Mouse (Mus musculus) lung, embryonic 15.5 days (tissue): ENCODE data around the gene Abca14. TPM values are rescaled to one million over a fixed set of nuclear protein-coding genes. Genes with fewer than 3 reads are reported as not detected.

Source experiments
- ATAC-seq: fragments of 200-750 bp; cut with Nextera tagmentation; 2 replicates; pipeline ENCODE4 v1.8.0; 2017; ENCODE audit warnings: moderate number of reproducible peaks, borderline replicate concordance; ENCODE audit not compliant: low FRiP score, low TSS enrichment; ENCODE audit errors: extremely low read depth
- H3K27ac ChIP-seq: fragments of 300-500 bp; sonication (generic); 2 replicates; pipeline ENCODE4 v1.5.1; 2015; ENCODE audit warnings: moderate library complexity, mild to moderate bottlenecking, inconsistent platforms
- H3K27me3 ChIP-seq: fragments of 300-500 bp; sonication (generic); 2 replicates; pipeline ENCODE4 v1.6.1; 2015; ENCODE audit warnings: inconsistent platforms
- H3K36me3 ChIP-seq: fragments of 300-500 bp; sonication (generic); 2 replicates; pipeline ENCODE4 v1.6.1; 2015; ENCODE audit warnings: inconsistent platforms
- H3K4me1 ChIP-seq: fragments of 300-500 bp; sonication (generic); 2 replicates; pipeline ENCODE4 v1.6.1; 2015; ENCODE audit warnings: inconsistent platforms
- H3K4me2 ChIP-seq: fragments of 300-500 bp; sonication (generic); 2 replicates; pipeline ENCODE4 v1.6.1; 2015; ENCODE audit warnings: inconsistent platforms, mild to moderate bottlenecking, moderate library complexity
- H3K4me3 ChIP-seq: fragments of 300-500 bp; sonication (generic); 2 replicates; pipeline ENCODE4 v1.5.1; 2015; ENCODE audit warnings: mild to moderate bottlenecking, inconsistent platforms
- H3K9ac ChIP-seq: fragments of 300-500 bp; sonication (generic); 2 replicates; pipeline ENCODE4 v1.6.1; 2015; ENCODE audit warnings: inconsistent platforms
- H3K9me3 ChIP-seq: fragments of 300-500 bp; sonication (generic); 2 replicates; pipeline ENCODE4 v1.6.1; 2016; ENCODE audit warnings: inconsistent platforms
- WGBS: fragments of 180-500 bp; shearing (Covaris S2); methylation state at CpG from one replicate; pipeline ENCODE4 v1.1.7; 2015; 5-methylcytosine and 5-hydroxymethylcytosine counted together
- polyA plus RNA-seq: library from polyadenylated mRNA; unstranded; fragments of >200 nt; fragmentation: Nextera tagmentation; extraction: Ambion mirVana; gene quantifications from 2 replicates; pipeline ENCODE4 v1.2.1, GENCODE M21; 2015

Gene Abca14
- polyA plus RNA-seq, 1 experiment from 2014 or later = not detected

GRCm38 (mm10) chr7:120181401-120182230 is 22.1 kb upstream of the Abca14 start:
- Histone ChIP-seq H3K27me3 (no peaks in the 10 kb centered on the region), H3K4me1 (0 out of 2 replicates have a peak, but pooled peaks cover 4% of the 10 kb centered on the region), H3K4me2 (no peak overlapping the region), H3K36me3 (no peaks in the 10 kb centered on the region), H3K9me3 (no peaks in the 10 kb centered on the region), H3K27ac (no peak overlapping the region), H3K4me3 (no peak overlapping the region), H3K9ac (no peak overlapping the region)
- no peak for ATAC-seq
- 88% methylated on average over 4 of the region's 4 CpGs for WGBS

DNA sequence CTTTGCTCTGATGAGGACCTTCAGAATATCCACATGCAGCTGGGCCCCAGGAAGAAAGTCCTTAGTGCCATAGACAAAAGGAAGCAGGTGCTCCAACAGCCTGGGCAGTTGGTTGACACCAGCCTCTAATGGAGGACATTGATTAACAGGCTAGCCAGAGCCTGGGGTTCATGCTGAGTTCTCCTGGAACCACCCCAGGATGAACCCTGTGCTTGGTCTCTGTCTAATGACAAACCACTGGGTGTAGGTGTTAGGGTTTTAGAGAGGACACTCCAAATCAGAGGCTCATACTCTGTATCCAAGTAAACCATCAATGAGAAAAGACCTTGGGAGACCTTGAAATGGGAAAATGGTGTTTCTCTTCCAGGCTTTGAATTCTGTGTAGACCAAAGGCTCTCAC is 20.9 kb upstream of the Abca14 start:
- H3K27ac ChIP-seq = no peak overlapping the region
- no peaks in the 10 kb centered on the region for H3K9me3 ChIP-seq
- H3K27me3 ChIP-seq = no peaks in the 10 kb centered on the region
- H3K4me3 ChIP-seq = no peak overlapping the region
- ATAC-seq = no peak
- no peak overlapping the region for H3K9ac ChIP-seq
- no peak overlapping the region for H3K4me2 ChIP-seq
- H3K36me3 ChIP-seq = no peaks in the 10 kb centered on the region
- 0 out of 2 replicates have a peak, but pooled peaks cover 4% of the 10 kb centered on the region for H3K4me1 ChIP-seq

- H3K9me3 ChIP-seq = no peaks in the 10 kb centered on the region
- no peak overlapping the region for H3K9ac ChIP-seq
- ATAC-seq = no peak
- H3K4me3 ChIP-seq = no peak overlapping the region
- no peaks in the 10 kb centered on the region for H3K4me1 ChIP-seq
- no peak overlapping the region for H3K27ac ChIP-seq
- no peaks in the 10 kb centered on the region for H3K27me3 ChIP-seq
- no peak overlapping the region for H3K4me2 ChIP-seq
- no peaks in the 10 kb centered on the region for H3K36me3 ChIP-seq
- 88% methylated on average over 5 of the region's 5 CpGs for WGBS
Observed at GRCm38 (mm10) chr7:120188946-120189345, 14.8 kb upstream of the Abca14 start.

- H3K4me1 ChIP-seq = no peaks in the 10 kb centered on the region
- H3K27ac ChIP-seq = no peak overlapping the region
- ATAC-seq = no peak
- H3K4me2 ChIP-seq = no peak overlapping the region
- 61% methylated on average over 8 of the region's 8 CpGs for WGBS
- no peaks in the 10 kb centered on the region for H3K27me3 ChIP-seq
- H3K9me3 ChIP-seq = no peaks in the 10 kb centered on the region
- H3K9ac ChIP-seq = no peak overlapping the region
- H3K4me3 ChIP-seq = no peak overlapping the region
- no peaks in the 10 kb centered on the region for H3K36me3 ChIP-seq
Observed at GRCm38 (mm10) chr7:120189369-120190149, 14.2 kb upstream of the Abca14 start.

GRCm38 (mm10) chr7:120190150-120190665 is 13.6 kb upstream of the Abca14 start:
- Histone ChIP-seq H3K27ac (no peak overlapping the region), H3K36me3 (no peaks in the 10 kb centered on the region), H3K9me3 (no peaks in the 10 kb centered on the region), H3K9ac (no peak overlapping the region), H3K4me1 (no peaks in the 10 kb centered on the region), H3K4me3 (no peak overlapping the region), H3K27me3 (no peaks in the 10 kb centered on the region), H3K4me2 (no peak overlapping the region)
- 33% methylated on average over 8 of the region's 8 CpGs for WGBS
- no peak for ATAC-seq

- H3K4me1 ChIP-seq = no peaks in the 10 kb centered on the region
- no peak for ATAC-seq
- no peak overlapping the region for H3K4me3 ChIP-seq
- no peak overlapping the region for H3K9ac ChIP-seq
- no peaks in the 10 kb centered on the region for H3K36me3 ChIP-seq
- H3K27ac ChIP-seq = no peak overlapping the region
- H3K4me2 ChIP-seq = no peak overlapping the region
- H3K27me3 ChIP-seq = no peaks in the 10 kb centered on the region
- whole genome bisulfite sequencing = 45% methylated on average over 3 of the region's 3 CpGs
- H3K9me3 ChIP-seq = no peaks in the 10 kb centered on the region
Observed at GRCm38 (mm10) chr7:120192207-120192606, 11.6 kb upstream of the Abca14 start.

- Histone ChIP-seq H3K27me3 (no peaks in the 10 kb centered on the region), H3K4me2 (no peak overlapping the region), H3K9ac (no peak overlapping the region), H3K9me3 (no peaks in the 10 kb centered on the region), H3K36me3 (no peaks in the 10 kb centered on the region), H3K27ac (no peak overlapping the region), H3K4me1 (no peaks in the 10 kb centered on the region), H3K4me3 (no peak overlapping the region)
- WGBS = 86% methylated on average over 6 of the region's 6 CpGs
- ATAC-seq = no peak
Observed at GRCm38 (mm10) chr7:120192816-120193215, 10.9 kb upstream of the Abca14 start.

- H3K27ac ChIP-seq = no peak overlapping the region
- 83% methylated on average over 4 of the region's 4 CpGs for WGBS
- H3K4me1 ChIP-seq = no peaks in the 10 kb centered on the region
- no peak overlapping the region for H3K4me2 ChIP-seq
- no peak overlapping the region for H3K9ac ChIP-seq
- H3K27me3 ChIP-seq = peaks cover 3% of the 10 kb centered on the region; the same call in 1 of the 2 replicates
- H3K9me3 ChIP-seq = no peaks in the 10 kb centered on the region
- no peak overlapping the region for H3K4me3 ChIP-seq
- ATAC-seq = no peak
- no peaks in the 10 kb centered on the region for H3K36me3 ChIP-seq
Observed at GRCm38 (mm10) chr7:120195207-120195606, 8.6 kb upstream of the Abca14 start.

- H3K9ac ChIP-seq = no peak overlapping the region
Observed at GRCm38 (mm10) chr7:120201231-120201744, 2.5 kb upstream of the Abca14 start.

DNA sequence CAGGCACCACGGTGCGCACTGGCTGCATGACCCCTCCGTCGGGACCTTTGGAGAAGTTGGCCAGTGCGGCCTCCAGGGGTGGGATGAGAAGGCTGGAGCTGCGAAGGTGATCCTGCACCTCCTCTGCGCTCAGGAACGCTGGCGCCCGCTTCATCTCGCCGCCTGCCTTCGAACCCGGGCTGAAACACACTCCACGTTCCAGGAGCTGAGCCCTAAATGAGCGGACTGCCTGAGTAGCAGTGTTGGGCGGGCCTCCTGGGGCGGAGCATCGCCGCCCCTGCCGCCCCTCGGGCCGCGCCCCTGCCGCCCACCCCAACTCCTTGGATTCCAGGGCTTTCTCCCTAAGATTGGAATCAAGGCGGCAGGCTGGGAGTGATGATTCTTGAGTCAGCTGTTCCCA is 2.0 kb upstream of the Abca14 start, which contains the start of gene Crym:
Gene Crym, minus strand, starts transcription at position 341 of the 400 bp plus-strand sequence.
- H3K36me3 ChIP-seq = no peaks in the 10 kb centered on the region
- no peaks in the 10 kb centered on the region for H3K9me3 ChIP-seq
- peaks cover 15% of the 10 kb centered on the region for H3K4me1 ChIP-seq
- 4% methylated on average over 26 of the region's 26 CpGs for WGBS
- peak within 1 kb of the TSS; percentile 17 for H3K4me3 ChIP-seq
- ATAC-seq = no peak
- H3K9ac ChIP-seq = no peak within 1 kb of the TSS
- peaks cover 28% of the 10 kb centered on the region for H3K27me3 ChIP-seq
- peak within 1 kb of the TSS; percentile 60 for H3K4me2 ChIP-seq
- H3K27ac ChIP-seq = no peak within 1 kb of the TSS

More at GRCm38 (mm10) chr7:120201231-120201744, 2.5 kb upstream of the Abca14 start:
- Histone ChIP-seq H3K27ac (no peak overlapping the region), H3K27me3 (peaks cover 28% of the 10 kb centered on the region), H3K36me3 (no peaks in the 10 kb centered on the region), H3K4me1 (peaks cover 15% of the 10 kb centered on the region), H3K4me2 (peak overlapping the region; percentile 60), H3K4me3 (peak overlapping the region; percentile 17), H3K9me3 (no peaks in the 10 kb centered on the region)
- WGBS = 2% methylated on average over 13 of the region's 14 CpGs
- no peak for ATAC-seq

DNA sequence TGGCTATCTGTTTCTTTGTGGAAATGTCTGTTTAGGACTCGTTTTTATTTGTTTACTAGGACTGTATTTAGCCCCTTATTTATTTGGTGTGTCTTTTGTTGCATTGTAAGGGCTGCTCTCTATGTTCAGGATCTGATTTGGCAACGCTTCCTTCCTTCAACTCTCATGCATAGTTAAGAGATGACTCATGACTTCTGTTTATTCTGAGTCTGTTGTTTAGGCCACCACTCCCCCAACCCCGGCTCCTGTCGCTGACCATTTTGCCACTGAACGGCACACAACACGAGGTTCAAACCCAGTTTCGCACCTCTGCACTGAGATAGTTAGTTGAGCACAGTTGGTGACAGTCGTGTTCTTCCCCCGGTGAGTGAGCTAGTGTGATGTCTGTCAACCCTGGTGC is 2.2 kb downstream of the Abca14 start:
- Histone ChIP-seq H3K4me3 (no peak overlapping the region), H3K36me3 (no peaks in the 10 kb centered on the region), H3K9ac (no peak overlapping the region), H3K9me3 (no peaks in the 10 kb centered on the region), H3K4me2 (no peak overlapping the region), H3K27ac (no peak overlapping the region), H3K27me3 (peaks cover 17% of the 10 kb centered on the region), H3K4me1 (peaks cover 15% of the 10 kb centered on the region)
- ATAC-seq = peak; percentile 53; the same call in 1 of the 2 replicates
- 30% methylated on average over 9 of the region's 9 CpGs for WGBS

DNA sequence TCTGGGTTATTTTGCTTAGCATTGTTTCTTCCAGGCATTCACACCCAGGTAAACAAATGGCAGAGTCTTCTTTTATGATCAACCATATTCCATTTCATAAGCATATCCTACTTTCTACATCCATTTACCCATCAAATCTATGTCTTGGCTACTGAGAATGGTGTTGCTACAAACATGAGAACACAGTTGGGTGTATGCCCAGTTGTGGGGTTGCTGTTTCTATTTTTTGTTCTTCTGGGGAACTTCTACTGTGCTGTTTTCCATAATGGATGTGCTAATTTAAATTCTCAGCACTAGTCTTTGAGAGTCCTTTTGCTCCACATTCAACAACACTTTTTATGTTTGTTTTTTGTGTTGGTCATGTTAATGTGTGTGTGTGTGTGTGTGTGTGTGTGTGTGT is 24.8 kb downstream of the Abca14 start:
- no peak overlapping the region for H3K9ac ChIP-seq
- H3K27me3 ChIP-seq = no peaks in the 10 kb centered on the region
- no peak overlapping the region for H3K27ac ChIP-seq
- H3K36me3 ChIP-seq = no peaks in the 10 kb centered on the region
- ATAC-seq = no peak
- no peaks in the 10 kb centered on the region for H3K9me3 ChIP-seq
- H3K4me3 ChIP-seq = no peak overlapping the region
- H3K4me2 ChIP-seq = no peak overlapping the region
- H3K4me1 ChIP-seq = no peaks in the 10 kb centered on the region
